Mouse (Mus musculus) lung, adult 18-20 months (tissue): Measurements from ENCODE around the gene Eps15.
A peak's percentile ranks its signal among the peaks of the same experiment; 100 is the strongest.

ENCODE experiments used
- DNase-seq, 2 experiments: peaks; one replicate each; pipeline ENCODE4 v3.0.0; 2022; ENCODE audit warnings: mixed read lengths in 2 of 2

Eps15 gene

GRCm38 (mm10) chr4:109271803-109272202 is 8.3 kb upstream of the Eps15 start:
- DNase-seq: no peak

- no peak for DNase-seq
Observed at GRCm38 (mm10) chr4:109273586-109274240, 6.4 kb upstream of the Eps15 start.

- DNase-seq: peak in 1 of 2 experiments; percentile 38
Observed at GRCm38 (mm10) chr4:109280459-109281160, 542 bp downstream of the Eps15 start.

- DNase-seq: no peak
Observed at GRCm38 (mm10) chr4:109281161-109281560, 1.1 kb downstream of the Eps15 start.

- no peak for DNase-seq
Observed at GRCm38 (mm10) chr4:109281946-109282345, 1.9 kb downstream of the Eps15 start.

- DNase-seq: no peak
Observed at GRCm38 (mm10) chr4:109294629-109295028, 14.6 kb downstream of the Eps15 start.

GRCm38 (mm10) chr4:109296510-109296909 is 16.4 kb downstream of the Eps15 start:
- no peak for DNase-seq

GRCm38 (mm10) chr4:109299136-109299535 is 19.1 kb downstream of the Eps15 start:
- DNase-seq: no peak

- DNase-seq: no peak
Observed at GRCm38 (mm10) chr4:109316941-109317894, 37.1 kb downstream of the Eps15 start.

- peak in 1 of 2 experiments; percentile 4 for DNase-seq
Observed at GRCm38 (mm10) chr4:109336796-109337195, 56.7 kb downstream of the Eps15 start.

GRCm38 (mm10) chr4:109341222-109341621 is 61.2 kb downstream of the Eps15 start:
- no peak for DNase-seq

GRCm38 (mm10) chr4:109342783-109343485 is 62.9 kb downstream of the Eps15 start:
- DNase-seq: no peak

GRCm38 (mm10) chr4:109343909-109344308 is 63.8 kb downstream of the Eps15 start:
- no peak for DNase-seq

GRCm38 (mm10) chr4:109378107-109378506 is 98.0 kb downstream of the Eps15 start:
- no peak for DNase-seq

GRCm38 (mm10) chr4:109382457-109382856 is 102.4 kb downstream of the Eps15 start:
- no peak for DNase-seq

GRCm38 (mm10) chr4:109385599-109385998 is 105.5 kb downstream of the Eps15 start:
- DNase-seq: no peak

- DNase-seq: no peak
Observed at GRCm38 (mm10) chr4:109393229-109393779, 113.2 kb downstream of the Eps15 start.

- DNase-seq: peak; percentile 17 to 32
Observed at GRCm38 (mm10) chr4:109393902-109394301, 113.8 kb downstream of the Eps15 start.

- no peak for DNase-seq
Observed at GRCm38 (mm10) chr4:109394314-109395074, 114.4 kb downstream of the Eps15 start.

- DNase-seq: no peak
Observed at GRCm38 (mm10) chr4:109400366-109400980, 120.4 kb downstream of the Eps15 start.

- DNase-seq: no peak
Observed at GRCm38 (mm10) chr4:109401176-109401689, 121.2 kb downstream of the Eps15 start.
